Mouse (Mus musculus) C2C12 (cell line): ENCODE data around the gene Cav1. TPM values are rescaled to one million over a fixed set of nuclear protein-coding genes. Genes with fewer than 3 reads are reported as not detected.
A peak's percentile ranks its signal among the peaks of the same experiment; 100 is the strongest.

Source experiments
- H3K27me3 ChIP-seq: one replicate; pipeline ENCODE4 v1.6.1; 2011; ENCODE audit not compliant: control insufficient read depth, insufficient read depth, insufficient read length
- H3K36me3 ChIP-seq: one replicate; pipeline ENCODE4 v1.6.1; 2011; ENCODE audit not compliant: control insufficient read depth, insufficient read depth
- H3K4me3 ChIP-seq: one replicate; pipeline ENCODE4 v1.5.1; 2011; ENCODE audit warnings: mild to moderate bottlenecking, control low read depth; ENCODE audit not compliant: poor library complexity, insufficient read depth, severe bottlenecking
- H3K79me2 ChIP-seq: one replicate; pipeline ENCODE4 v1.6.1; 2011; ENCODE audit not compliant: control insufficient read depth, insufficient read depth
- H3K79me3 ChIP-seq: one replicate; pipeline ENCODE4 v1.6.1; 2011; ENCODE audit warnings: low read depth, control low read depth
- H3ac ChIP-seq: one replicate; pipeline ENCODE3; 2011; ENCODE audit warnings: low read depth; ENCODE audit not compliant: control insufficient read depth, insufficient read length
- CEBPB ChIP-seq: IDR thresholded peaks from one replicate; pipeline ENCODE4 v1.6.1; 2011; ENCODE audit warnings: low read depth, mild to moderate bottlenecking, control low read depth, moderate library complexity
- CTCF ChIP-seq: IDR thresholded peaks from one replicate; pipeline ENCODE4 v1.5.1; 2011; ENCODE audit not compliant: control insufficient read depth, insufficient read depth, insufficient read length
- FOSL1 ChIP-seq: IDR thresholded peaks from one replicate; pipeline ENCODE4 v1.8.0; 2011; ENCODE audit warnings: mild to moderate bottlenecking, low read length; ENCODE audit not compliant: poor library complexity, insufficient read depth, severe bottlenecking
- MAX ChIP-seq: IDR thresholded peaks from one replicate; pipeline ENCODE4 v1.6.1; 2011; ENCODE audit warnings: mild to moderate bottlenecking, control low read depth
- MYOD1 ChIP-seq: IDR thresholded peaks from one replicate; pipeline ENCODE4 v1.6.1; 2011; ENCODE audit warnings: low read depth; ENCODE audit not compliant: control insufficient read depth, insufficient read length
- MYOG ChIP-seq: IDR thresholded peaks from one replicate; pipeline ENCODE4 v1.6.1; 2011; ENCODE audit not compliant: control insufficient read depth, insufficient read length; ENCODE audit errors: extremely low read depth
- USF1 ChIP-seq: IDR thresholded peaks from one replicate; pipeline ENCODE4 v1.6.1; 2011; ENCODE audit warnings: low read depth, mild to moderate bottlenecking, control low read depth, moderate library complexity
- polyA plus RNA-seq: library from polyadenylated mRNA; unstranded; fragments of >200 nt; fragmentation: generic; extraction: Trizol; gene quantifications from one replicate; pipeline ENCODE4 v1.2.1, GENCODE M21; 2012; ENCODE audit warnings: missing spikeins

The Cav1 gene
- polyA plus RNA-seq, 1 experiment = 24.5 TPM

- no peaks in the 10 kb centered on the region for H3K79me3 ChIP-seq
- H3K4me3 ChIP-seq = no peak overlapping the region
- H3K79me2 ChIP-seq = peaks cover 9% of the 10 kb centered on the region
- no peak overlapping the region for H3ac ChIP-seq
- no peaks in the 10 kb centered on the region for H3K27me3 ChIP-seq
- TF ChIP-seq MAX (no peak), FOSL1 (no peak), USF1 (no peak), MYOG (no peak), CEBPB (no peak), CTCF (no peak), MYOD1 (no peak)
- peaks cover 35% of the 10 kb centered on the region for H3K36me3 ChIP-seq
Observed at GRCm38 (mm10) chr6:17327216-17327615, 21.1 kb downstream of the Cav1 start.

DNA sequence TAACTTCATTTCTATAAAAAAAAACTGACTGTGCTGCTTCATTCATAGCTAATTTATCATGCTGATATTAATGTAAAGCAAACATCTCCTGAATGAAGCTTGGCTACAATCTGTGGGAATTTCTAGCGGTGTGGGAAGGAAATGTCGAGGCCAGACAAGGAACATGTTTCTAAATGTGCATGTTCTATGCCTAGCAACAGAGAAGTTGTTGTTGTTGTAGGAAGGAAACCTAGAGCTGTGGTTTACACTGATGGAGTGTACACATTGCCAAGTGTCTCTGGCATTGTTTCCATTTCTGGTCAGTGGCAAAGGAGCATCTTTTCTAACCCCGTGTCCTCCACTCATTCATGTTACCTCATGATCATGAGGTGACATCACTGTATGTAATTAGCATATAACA is 23.7 kb downstream of the Cav1 start:
- Histone ChIP-seq H3K79me3 (no peaks in the 10 kb centered on the region), H3ac (no peak overlapping the region), H3K4me3 (no peak overlapping the region), H3K79me2 (no peaks in the 10 kb centered on the region), H3K36me3 (peaks cover 35% of the 10 kb centered on the region), H3K27me3 (no peaks in the 10 kb centered on the region)
- TF ChIP-seq MYOD1 = no peak
- no peak for TF ChIP-seq USF1
- no peak for TF ChIP-seq CTCF
- TF ChIP-seq MAX = no peak
- TF ChIP-seq FOSL1 = no peak
- TF ChIP-seq CEBPB = no peak

DNA sequence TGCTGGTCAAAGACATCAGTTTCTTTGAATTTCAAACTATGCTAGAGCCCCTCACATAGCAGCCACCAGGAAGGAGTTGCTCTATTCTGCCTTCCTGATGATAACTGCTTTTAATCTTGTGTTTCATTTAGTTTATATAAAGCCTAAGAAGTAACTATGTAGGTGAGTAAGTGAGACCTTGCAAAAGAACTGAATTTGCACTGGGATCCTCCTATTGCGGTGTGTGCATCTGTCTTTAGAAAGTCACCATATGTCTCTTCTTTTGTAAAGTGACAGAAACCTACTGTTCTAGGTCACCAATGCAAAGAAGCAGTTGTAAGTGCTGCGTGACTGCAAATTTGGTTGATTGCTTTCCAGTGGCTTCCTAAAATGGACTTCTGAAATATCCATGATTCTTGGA is 31.6 kb downstream of the Cav1 start:
- Histone ChIP-seq H3K79me2 (no peaks in the 10 kb centered on the region), H3K36me3 (peaks cover 29% of the 10 kb centered on the region), H3ac (no peak overlapping the region), H3K4me3 (no peak overlapping the region), H3K27me3 (no peaks in the 10 kb centered on the region), H3K79me3 (no peaks in the 10 kb centered on the region)
- TF ChIP-seq USF1 = no peak
- no peak for TF ChIP-seq FOSL1
- TF ChIP-seq MYOG = no peak
- no peak for TF ChIP-seq MAX
- no peak for TF ChIP-seq MYOD1
- no peak for TF ChIP-seq CEBPB
- no peak for TF ChIP-seq CTCF

- TF ChIP-seq MAX (no peak), USF1 (no peak), MYOD1 (no peak), FOSL1 (no peak), CEBPB (no peak), CTCF (no peak), MYOG (no peak)
- Histone ChIP-seq H3K79me2 (no peaks in the 10 kb centered on the region), H3ac (no peak overlapping the region), H3K79me3 (no peaks in the 10 kb centered on the region), H3K36me3 (peaks cover 29% of the 10 kb centered on the region), H3K4me3 (no peak overlapping the region), H3K27me3 (no peaks in the 10 kb centered on the region)
Observed at GRCm38 (mm10) chr6:17340406-17340805, 34.3 kb downstream of the Cav1 start.

DNA sequence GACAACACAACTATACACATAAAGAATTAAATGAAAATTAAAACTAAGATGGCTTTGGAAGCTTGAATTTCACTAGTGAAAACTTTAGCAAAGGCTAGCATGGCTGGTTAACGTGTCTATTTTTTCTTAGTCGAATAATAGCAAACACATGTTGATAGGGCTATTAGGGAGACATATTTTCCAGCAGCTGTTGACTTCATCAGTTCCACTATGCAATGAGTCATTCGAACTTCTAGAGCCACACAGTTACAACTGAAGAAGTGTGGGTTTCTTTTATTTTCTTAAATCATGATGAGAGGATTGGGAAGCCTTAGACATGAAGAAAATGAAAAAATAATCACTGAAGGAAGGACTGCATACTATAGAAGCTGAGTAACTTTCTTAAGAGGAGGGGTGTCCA is 41.9 kb downstream of the Cav1 start:
- no peaks in the 10 kb centered on the region for H3K79me2 ChIP-seq
- no peaks in the 10 kb centered on the region for H3K79me3 ChIP-seq
- no peaks in the 10 kb centered on the region for H3K27me3 ChIP-seq
- no peaks in the 10 kb centered on the region for H3K36me3 ChIP-seq
- no peak overlapping the region for H3ac ChIP-seq
- TF ChIP-seq CEBPB (no peak), MYOD1 (peak; percentile 70), FOSL1 (peak; percentile 59), MAX (no peak)
- H3K4me3 ChIP-seq = no peak overlapping the region

DNA sequence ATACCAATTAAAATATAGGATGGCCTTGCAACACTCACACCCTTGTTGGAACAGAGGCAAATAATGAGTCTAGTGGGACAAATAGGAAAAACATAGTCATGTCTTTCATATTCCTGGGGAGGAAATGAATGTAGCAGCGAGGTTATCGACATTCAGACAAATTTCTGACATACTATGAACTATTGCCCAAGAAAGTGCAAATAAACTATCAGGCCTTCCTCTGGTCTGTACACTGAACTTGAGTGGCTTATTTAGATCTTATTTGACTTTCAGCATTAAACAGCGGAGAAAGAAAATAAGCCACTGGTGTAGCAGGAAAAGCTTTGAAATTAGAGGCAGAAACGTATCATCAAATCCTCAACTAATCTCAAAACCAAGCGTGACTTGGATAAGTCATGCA is 44.7 kb downstream of the Cav1 start:
- H3K36me3 ChIP-seq = no peaks in the 10 kb centered on the region
- no peaks in the 10 kb centered on the region for H3K79me3 ChIP-seq
- H3ac ChIP-seq = no peak overlapping the region
- no peak overlapping the region for H3K4me3 ChIP-seq
- H3K79me2 ChIP-seq = no peaks in the 10 kb centered on the region
- no peaks in the 10 kb centered on the region for H3K27me3 ChIP-seq
- no peak for TF ChIP-seq CTCF
- no peak for TF ChIP-seq CEBPB
- TF ChIP-seq FOSL1 = no peak
- TF ChIP-seq MYOG = no peak
- no peak for TF ChIP-seq MAX
- no peak for TF ChIP-seq USF1
- no peak for TF ChIP-seq MYOD1
